Mouse (Mus musculus): Measurements from ENCODE around the gene Psmd12. TPM values are rescaled to one million over a fixed set of nuclear protein-coding genes. Genes with fewer than 3 reads are reported as not detected.
A peak's percentile ranks its signal among the peaks of the same experiment; 100 is the strongest.
"Not testable (repeated sequence)": the region's sequence is repeated elsewhere in the genome, so short reads cannot be mapped to it uniquely, and the experiment has no call there.

Psmd12 gene
- polyA plus RNA-seq, 1 experiment from 2014 or later = 172 TPM

- peaks cover 16% of the 10 kb centered on the region for H3K4me1 ChIP-seq (replicated peaks; ENCODE audit: control insufficient read depth, insufficient read depth, low read length)
Observed at GRCm38 (mm10) chr11:107472304-107472703, 7.0 kb upstream of the Psmd12 start.

GRCm38 (mm10) chr11:107473137-107473820, 6.0 kb upstream of the Psmd12 start:
- no peak for ATAC-seq (replicated peaks; ENCODE audit: low FRiP score, low TSS enrichment, low read depth)
- Histone ChIP-seq H3K4me2 (ENCODE audit: low read length) (no peak overlapping the region), H3K9ac (ENCODE audit: low read length) (no peak overlapping the region), H3K27me3 (replicated peaks; ENCODE audit: control insufficient read depth, insufficient read depth, low read length) (no peaks in the 10 kb centered on the region), H3K27ac (ENCODE audit: low read depth) (0 out of 2 replicates have a peak overlapping the region, but pooled peaks have one; percentile 35), H3K9me3 (ENCODE audit: control insufficient read depth, low read length) (no peaks in the 10 kb centered on the region), H3K4me1 (replicated peaks; ENCODE audit: control insufficient read depth, insufficient read depth, low read length) (peaks cover 11% of the 10 kb centered on the region; the same call in 1 of the 2 replicates), H3K4me3 (ENCODE audit: low read depth, low read length) (no peak overlapping the region), H3K36me3 (ENCODE audit: control insufficient read depth, insufficient read depth, low read length) (no peaks in the 10 kb centered on the region)
- WGBS = 23% methylated on average over 8 of the region's 8 CpGs
- DNase-seq (ENCODE audit: low spot score) = peak; percentile 66

More at GRCm38 (mm10) chr11:107472304-107472703, 7.0 kb upstream of the Psmd12 start:
- Histone ChIP-seq H3K27me3 (replicated peaks; ENCODE audit: control insufficient read depth, insufficient read depth, low read length) (no peaks in the 10 kb centered on the region), H3K4me3 (ENCODE audit: low read depth, low read length) (no peak overlapping the region), H3K9me3 (ENCODE audit: control insufficient read depth, low read length) (no peaks in the 10 kb centered on the region), H3K36me3 (ENCODE audit: control insufficient read depth, insufficient read depth, low read length) (no peaks in the 10 kb centered on the region), H3K27ac (ENCODE audit: low read depth) (no peak overlapping the region), H3K4me2 (ENCODE audit: low read length) (no peak overlapping the region), H3K9ac (ENCODE audit: low read length) (no peak overlapping the region)
- WGBS = 86% methylated on average over 3 of the region's 3 CpGs
- DNase-seq (ENCODE audit: low spot score) (no peak), ATAC-seq (replicated peaks; ENCODE audit: low FRiP score, low TSS enrichment, low read depth) (no peak)

DNA sequence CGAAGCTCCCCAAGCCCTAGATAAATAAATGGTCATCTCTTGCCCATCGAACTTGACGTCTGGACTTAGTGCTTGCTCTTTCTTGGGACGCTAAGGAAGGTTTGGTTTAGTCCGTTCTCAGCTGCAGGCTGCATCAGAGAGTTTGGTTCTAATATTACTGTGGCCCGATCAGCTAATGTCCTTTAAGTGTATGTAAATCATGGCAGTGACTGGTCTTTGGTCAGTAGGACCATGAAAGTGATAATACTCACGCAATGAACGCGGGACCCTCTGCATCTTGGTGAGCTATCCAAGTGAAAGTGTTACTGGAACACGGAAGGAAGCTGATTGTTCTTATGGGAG, 549 bp downstream of the Psmd12 start:
- Histone ChIP-seq H3K27me3 (replicated peaks; ENCODE audit: control insufficient read depth, insufficient read depth, low read length) (no peaks in the 10 kb centered on the region), H3K9ac (ENCODE audit: low read length) (peak overlapping the region; percentile 92), H3K4me1 (replicated peaks; ENCODE audit: control insufficient read depth, insufficient read depth, low read length) (peaks cover 10% of the 10 kb centered on the region), H3K4me2 (ENCODE audit: low read length) (peak overlapping the region; percentile 63), H3K4me3 (ENCODE audit: low read depth, low read length) (peak overlapping the region; percentile 84), H3K27ac (ENCODE audit: low read depth) (peak overlapping the region; percentile 75), H3K9me3 (ENCODE audit: control insufficient read depth, low read length) (no peaks in the 10 kb centered on the region), H3K36me3 (ENCODE audit: control insufficient read depth, insufficient read depth, low read length) (peaks cover 7% of the 10 kb centered on the region; the same call in 1 of the 2 replicates)
- WGBS = 0% methylated on average over 10 of the region's 10 CpGs
- ATAC-seq (replicated peaks; ENCODE audit: low FRiP score, low TSS enrichment, low read depth) = no peak
- peak; percentile 55 for DNase-seq (ENCODE audit: low spot score)

- Histone ChIP-seq H3K27me3 (replicated peaks; ENCODE audit: control insufficient read depth, insufficient read depth, low read length) (no peaks in the 10 kb centered on the region), H3K27ac (ENCODE audit: low read depth) (no peak overlapping the region), H3K4me1 (replicated peaks; ENCODE audit: control insufficient read depth, insufficient read depth, low read length) (peaks cover 10% of the 10 kb centered on the region), H3K4me3 (ENCODE audit: low read depth, low read length) (no peak overlapping the region), H3K9ac (ENCODE audit: low read length) (no peak overlapping the region), H3K9me3 (ENCODE audit: control insufficient read depth, low read length) (no peaks in the 10 kb centered on the region), H3K4me2 (ENCODE audit: low read length) (no peak overlapping the region), H3K36me3 (ENCODE audit: control insufficient read depth, insufficient read depth, low read length) (peaks cover 50% of the 10 kb centered on the region)
- WGBS = 91% methylated on average over 3 of the region's 3 CpGs
- ATAC-seq (replicated peaks; ENCODE audit: low FRiP score, low TSS enrichment, low read depth) (no peak), DNase-seq (ENCODE audit: low spot score) (no peak)
Observed at GRCm38 (mm10) chr11:107484341-107484740, 5.1 kb downstream of the Psmd12 start.

DNA sequence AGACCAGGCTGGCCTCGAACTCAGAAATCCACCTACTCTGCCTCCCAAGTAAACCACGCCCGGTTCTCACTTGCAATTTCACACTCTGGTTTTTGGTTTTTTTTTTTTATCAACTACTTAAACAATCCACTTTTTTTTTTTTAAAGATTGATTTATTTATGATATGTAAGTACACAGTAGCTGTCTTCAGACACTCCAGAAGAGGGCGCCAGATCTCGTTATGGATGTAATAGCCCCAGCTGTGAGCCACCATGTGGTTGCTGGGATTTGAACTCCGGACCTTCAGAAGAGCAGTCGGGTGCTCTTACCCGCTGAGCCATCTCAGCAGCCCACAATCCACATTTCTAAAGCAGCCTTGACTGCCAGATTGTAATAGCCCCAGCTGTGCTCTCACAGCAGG, 23.5 kb downstream of the Psmd12 start:
- H3K36me3 ChIP-seq (ENCODE audit: control insufficient read depth, insufficient read depth, low read length) = peaks cover 30% of the 10 kb centered on the region
- H3K27ac ChIP-seq (ENCODE audit: low read depth) = no peak overlapping the region
- DNase-seq (ENCODE audit: low spot score) = no peak
- ATAC-seq (replicated peaks; ENCODE audit: low FRiP score, low TSS enrichment, low read depth) = no peak
- 86% methylated on average over 8 of the region's 8 CpGs for WGBS
- no peak overlapping the region for H3K4me2 ChIP-seq (ENCODE audit: low read length)
- H3K9me3 ChIP-seq (ENCODE audit: control insufficient read depth, low read length) = no peaks in the 10 kb centered on the region
- no peaks in the 10 kb centered on the region for H3K4me1 ChIP-seq (replicated peaks; ENCODE audit: control insufficient read depth, insufficient read depth, low read length)
- H3K9ac ChIP-seq (ENCODE audit: low read length) = no peak overlapping the region
- no peak overlapping the region for H3K4me3 ChIP-seq (ENCODE audit: low read depth, low read length)
- no peaks in the 10 kb centered on the region for H3K27me3 ChIP-seq (replicated peaks; ENCODE audit: control insufficient read depth, insufficient read depth, low read length)

GRCm38 (mm10) chr11:107504364-107504763, 25.1 kb downstream of the Psmd12 start:
- DNase-seq (ENCODE audit: low spot score); H3K9ac ChIP-seq (ENCODE audit: low read length); H3K4me3 ChIP-seq (ENCODE audit: low read depth, low read length); H3K4me2 ChIP-seq (ENCODE audit: low read length); H3K27ac ChIP-seq (ENCODE audit: low read depth); H3K9me3 ChIP-seq (ENCODE audit: control insufficient read depth, low read length); ATAC-seq (replicated peaks; ENCODE audit: low FRiP score, low TSS enrichment, low read depth); H3K4me1 ChIP-seq (replicated peaks; ENCODE audit: control insufficient read depth, insufficient read depth, low read length); H3K27me3 ChIP-seq (replicated peaks; ENCODE audit: control insufficient read depth, insufficient read depth, low read length): not testable (repeated sequence)
- 80% methylated on average over 3 of the region's 4 CpGs for WGBS
- peaks cover 18% of the 10 kb centered on the region for H3K36me3 ChIP-seq (ENCODE audit: control insufficient read depth, insufficient read depth, low read length)

DNA sequence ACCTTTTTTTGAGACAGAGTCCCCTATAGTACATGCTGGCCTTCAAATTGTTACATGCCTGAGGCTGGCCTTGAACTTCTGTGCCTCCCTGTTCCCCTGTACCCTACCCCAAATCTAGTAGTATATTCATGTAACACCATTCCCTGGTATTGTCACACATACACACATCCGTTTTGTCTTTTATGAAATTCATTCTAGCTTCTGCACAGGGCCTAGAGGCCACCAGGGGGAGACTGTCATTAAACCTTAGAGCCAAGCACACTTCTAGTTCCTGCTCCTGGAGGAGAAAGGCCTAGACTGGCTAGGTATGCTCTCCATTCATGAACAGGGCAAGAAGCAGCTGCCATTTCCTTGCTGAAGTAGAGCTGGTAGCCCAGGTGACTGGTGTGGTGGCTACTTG, 27.0 kb downstream of the Psmd12 start:
- Histone ChIP-seq H3K27ac (ENCODE audit: low read depth) (no peak overlapping the region), H3K4me1 (replicated peaks; ENCODE audit: control insufficient read depth, insufficient read depth, low read length) (peaks cover 7% of the 10 kb centered on the region; the same call in 1 of the 2 replicates), H3K36me3 (ENCODE audit: control insufficient read depth, insufficient read depth, low read length) (0 out of 2 replicates have a peak, but pooled peaks cover 5% of the 10 kb centered on the region), H3K4me2 (ENCODE audit: low read length) (no peak overlapping the region), H3K4me3 (ENCODE audit: low read depth, low read length) (no peak overlapping the region), H3K9me3 (ENCODE audit: control insufficient read depth, low read length) (no peaks in the 10 kb centered on the region), H3K9ac (ENCODE audit: low read length) (no peak overlapping the region), H3K27me3 (replicated peaks; ENCODE audit: control insufficient read depth, insufficient read depth, low read length) (0 out of 2 replicates have a peak, but pooled peaks cover 2% of the 10 kb centered on the region)
- ATAC-seq (replicated peaks; ENCODE audit: low FRiP score, low TSS enrichment, low read depth) = no peak
- 78% methylated on average over 1 of the region's 1 CpGs for WGBS
- no peak for DNase-seq (ENCODE audit: low spot score)

GRCm38 (mm10) chr11:107509631-107510338, 30.5 kb downstream of the Psmd12 start:
- no peak overlapping the region for H3K9ac ChIP-seq (ENCODE audit: low read length)
- no peak overlapping the region for H3K4me3 ChIP-seq (ENCODE audit: low read depth, low read length)
- H3K27me3 ChIP-seq (replicated peaks; ENCODE audit: control insufficient read depth, insufficient read depth, low read length) = 0 out of 2 replicates have a peak, but pooled peaks cover 2% of the 10 kb centered on the region
- ATAC-seq (replicated peaks; ENCODE audit: low FRiP score, low TSS enrichment, low read depth) = no peak
- no peak for DNase-seq (ENCODE audit: low spot score)
- H3K9me3 ChIP-seq (ENCODE audit: control insufficient read depth, low read length) = no peaks in the 10 kb centered on the region
- H3K4me1 ChIP-seq (replicated peaks; ENCODE audit: control insufficient read depth, insufficient read depth, low read length) = peaks cover 7% of the 10 kb centered on the region; the same call in 1 of the 2 replicates
- H3K36me3 ChIP-seq (ENCODE audit: control insufficient read depth, insufficient read depth, low read length) = no peaks in the 10 kb centered on the region
- no peak overlapping the region for H3K27ac ChIP-seq (ENCODE audit: low read depth)
- 21% methylated on average over 11 of the region's 11 CpGs for WGBS
- no peak overlapping the region for H3K4me2 ChIP-seq (ENCODE audit: low read length)

All from intestine, embryonic 14.5 days (tissue).